Mouse (Mus musculus): ENCODE data around the gene Parp8. TPM values are rescaled to one million over a fixed set of nuclear protein-coding genes. Genes with fewer than 3 reads are reported as not detected.

Gene Parp8
- polyA plus RNA-seq, 1 experiment from 2014 or later = 18.8 TPM

DNA sequence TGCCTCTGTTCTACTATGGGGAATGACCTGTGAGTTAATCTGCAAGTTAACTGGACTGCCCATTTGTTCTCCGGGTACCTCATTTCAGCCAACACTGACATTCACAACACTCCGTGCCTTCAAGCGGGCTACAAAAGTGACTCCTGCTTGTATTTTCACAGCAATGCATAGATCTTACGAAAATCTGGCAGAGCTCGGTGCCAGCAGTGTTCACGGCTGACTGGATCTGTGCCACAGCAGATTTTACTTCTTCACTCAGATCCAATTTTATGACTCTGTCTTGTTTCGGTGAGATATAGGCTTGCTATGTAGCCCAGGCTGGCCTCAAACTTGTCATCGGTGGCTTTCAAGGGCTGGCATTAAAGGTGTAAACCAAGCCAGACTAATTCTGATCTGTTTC lies 15.2 kb downstream of the Parp8 start:
- Histone ChIP-seq H3K27me3 (ENCODE audit: control insufficient read depth, insufficient read depth, low read length) (no peaks in the 10 kb centered on the region), H3K9ac (replicated peaks; ENCODE audit: low read length) (no peak overlapping the region), H3K4me1 (ENCODE audit: control insufficient read depth, insufficient read depth, low read length) (no peaks in the 10 kb centered on the region), H3K9me3 (replicated peaks; ENCODE audit: control insufficient read depth, low read length) (no peaks in the 10 kb centered on the region), H3K27ac (replicated peaks; ENCODE audit: low read depth, low read length) (no peak overlapping the region), H3K36me3 (replicated peaks; ENCODE audit: control insufficient read depth, insufficient read depth, low read depth, low read length) (no peaks in the 10 kb centered on the region), H3K4me3 (ENCODE audit: low read depth, low read length) (no peak overlapping the region), H3K4me2 (ENCODE audit: low read depth, low read length) (no peak overlapping the region)
- no peak for ATAC-seq (replicated peaks; ENCODE audit: insufficient number of reproducible peaks, low FRiP score, low TSS enrichment, low read depth)
- no peak for DNase-seq (ENCODE audit: low spot score)
- 91% methylated on average over 8 of the region's 8 CpGs for WGBS

DNA sequence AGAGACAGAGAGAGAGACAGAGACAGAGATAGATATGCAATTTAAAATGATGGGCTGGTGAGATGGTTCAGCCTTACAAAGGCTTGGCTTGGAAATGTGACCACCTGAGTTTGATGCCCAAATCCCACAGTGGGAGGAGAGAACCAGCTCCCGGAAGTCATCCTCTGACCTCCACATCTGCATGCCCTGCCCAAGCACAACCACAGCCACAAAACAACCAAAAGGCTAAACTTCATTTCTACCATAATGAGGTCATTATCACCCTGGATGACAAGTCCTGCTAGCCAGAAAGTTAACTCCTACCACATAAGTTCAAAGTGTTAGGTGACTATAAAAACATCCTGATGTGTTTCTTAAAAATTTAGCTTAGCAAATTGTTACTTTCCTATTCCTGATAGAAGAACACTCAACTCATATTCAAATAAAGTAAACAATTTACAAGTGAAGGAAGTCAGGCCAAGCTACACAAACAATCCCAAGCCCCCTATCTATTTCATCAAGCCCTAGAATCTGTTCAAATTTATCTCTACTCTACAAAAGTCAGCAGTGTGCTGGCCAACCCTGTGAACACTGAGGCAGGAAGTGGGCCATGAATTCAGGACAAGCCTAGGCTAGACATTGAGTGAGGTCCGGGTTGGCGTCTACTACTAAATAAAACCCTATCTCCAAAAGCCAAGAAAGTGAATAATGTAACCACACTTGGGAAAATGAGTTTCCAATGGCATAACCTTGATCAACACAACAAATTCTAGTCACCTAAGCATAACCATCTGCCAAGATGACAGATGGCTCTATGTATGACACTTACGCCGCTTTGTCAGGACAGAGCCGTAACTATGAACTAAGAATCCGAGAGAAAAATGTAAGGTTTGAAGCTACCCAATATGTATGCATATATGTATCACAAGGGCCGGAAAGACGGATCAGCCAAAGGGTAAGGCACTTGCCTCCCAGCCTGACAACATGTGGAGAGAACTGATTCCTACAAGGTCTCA lies 17.0 kb downstream of the Parp8 start:
- 93% methylated on average over 9 of the region's 9 CpGs for WGBS
- Histone ChIP-seq H3K27ac (replicated peaks; ENCODE audit: low read depth, low read length) (no peak overlapping the region), H3K36me3 (replicated peaks; ENCODE audit: control insufficient read depth, insufficient read depth, low read depth, low read length) (no peaks in the 10 kb centered on the region), H3K4me3 (ENCODE audit: low read depth, low read length) (no peak overlapping the region), H3K4me2 (ENCODE audit: low read depth, low read length) (no peak overlapping the region), H3K27me3 (ENCODE audit: control insufficient read depth, insufficient read depth, low read length) (no peaks in the 10 kb centered on the region), H3K9me3 (replicated peaks; ENCODE audit: control insufficient read depth, low read length) (no peaks in the 10 kb centered on the region), H3K4me1 (ENCODE audit: control insufficient read depth, insufficient read depth, low read length) (no peaks in the 10 kb centered on the region), H3K9ac (replicated peaks; ENCODE audit: low read length) (no peak overlapping the region)
- ATAC-seq (replicated peaks; ENCODE audit: insufficient number of reproducible peaks, low FRiP score, low TSS enrichment, low read depth) (no peak), DNase-seq (ENCODE audit: low spot score) (no peak)

DNA sequence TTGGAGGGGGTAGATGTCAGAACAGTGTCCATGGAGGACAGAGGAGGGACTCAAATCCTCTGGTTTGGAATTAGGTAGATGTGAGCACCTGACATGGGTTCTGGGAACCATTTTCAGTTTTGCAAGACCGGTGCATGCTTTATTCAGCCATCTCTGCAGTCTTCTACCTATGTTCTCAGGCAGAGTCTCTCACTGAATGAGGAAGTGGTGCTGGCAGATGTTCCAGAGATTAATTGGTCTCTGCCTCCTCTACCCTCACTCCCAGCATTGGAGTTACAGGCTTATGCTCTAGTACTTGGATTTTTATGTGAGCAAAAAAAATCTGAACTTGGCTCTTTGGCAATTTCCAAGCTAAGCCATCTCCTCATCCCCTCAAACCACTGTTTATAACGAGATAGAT lies 17.8 kb downstream of the Parp8 start:
- no peak for ATAC-seq (replicated peaks; ENCODE audit: insufficient number of reproducible peaks, low FRiP score, low TSS enrichment, low read depth)
- H3K9me3 ChIP-seq (replicated peaks; ENCODE audit: control insufficient read depth, low read length) = no peaks in the 10 kb centered on the region
- H3K27ac ChIP-seq (replicated peaks; ENCODE audit: low read depth, low read length) = no peak overlapping the region
- H3K36me3 ChIP-seq (replicated peaks; ENCODE audit: control insufficient read depth, insufficient read depth, low read depth, low read length) = no peaks in the 10 kb centered on the region
- no peak overlapping the region for H3K4me2 ChIP-seq (ENCODE audit: low read depth, low read length)
- no peak overlapping the region for H3K4me3 ChIP-seq (ENCODE audit: low read depth, low read length)
- 89% methylated on average over 2 of the region's 2 CpGs for WGBS
- no peak for DNase-seq (ENCODE audit: low spot score)
- H3K27me3 ChIP-seq (ENCODE audit: control insufficient read depth, insufficient read depth, low read length) = no peaks in the 10 kb centered on the region
- H3K9ac ChIP-seq (replicated peaks; ENCODE audit: low read length) = no peak overlapping the region
- H3K4me1 ChIP-seq (ENCODE audit: control insufficient read depth, insufficient read depth, low read length) = no peaks in the 10 kb centered on the region

DNA sequence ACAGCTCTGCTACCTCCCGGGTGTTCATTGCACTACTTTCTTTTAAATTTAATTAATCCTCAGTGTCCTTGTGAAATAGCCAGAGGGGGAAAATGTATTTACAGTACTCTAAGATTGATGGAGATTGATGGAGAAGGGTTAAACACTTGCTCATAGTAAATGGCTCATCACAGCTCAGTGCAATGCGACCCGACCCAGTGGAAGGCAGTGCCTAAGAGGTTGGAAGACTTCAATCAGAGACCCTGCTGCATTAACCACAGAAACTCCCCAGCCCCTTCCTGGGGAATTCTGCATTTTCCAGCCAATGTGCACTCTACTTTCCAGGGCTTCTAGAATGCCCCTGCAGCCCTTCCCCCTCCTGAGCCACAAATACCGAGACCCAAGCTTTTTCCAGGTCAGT lies 18.7 kb downstream of the Parp8 start:
- no peaks in the 10 kb centered on the region for H3K9me3 ChIP-seq (replicated peaks; ENCODE audit: control insufficient read depth, low read length)
- 59% methylated on average over 4 of the region's 4 CpGs for WGBS
- ATAC-seq (replicated peaks; ENCODE audit: insufficient number of reproducible peaks, low FRiP score, low TSS enrichment, low read depth) (no peak), DNase-seq (ENCODE audit: low spot score) (no peak)
- no peak overlapping the region for H3K27ac ChIP-seq (replicated peaks; ENCODE audit: low read depth, low read length)
- H3K4me3 ChIP-seq (ENCODE audit: low read depth, low read length) = no peak overlapping the region
- no peak overlapping the region for H3K9ac ChIP-seq (replicated peaks; ENCODE audit: low read length)
- no peak overlapping the region for H3K4me2 ChIP-seq (ENCODE audit: low read depth, low read length)
- no peaks in the 10 kb centered on the region for H3K4me1 ChIP-seq (ENCODE audit: control insufficient read depth, insufficient read depth, low read length)
- H3K36me3 ChIP-seq (replicated peaks; ENCODE audit: control insufficient read depth, insufficient read depth, low read depth, low read length) = no peaks in the 10 kb centered on the region
- H3K27me3 ChIP-seq (ENCODE audit: control insufficient read depth, insufficient read depth, low read length) = no peaks in the 10 kb centered on the region

DNA sequence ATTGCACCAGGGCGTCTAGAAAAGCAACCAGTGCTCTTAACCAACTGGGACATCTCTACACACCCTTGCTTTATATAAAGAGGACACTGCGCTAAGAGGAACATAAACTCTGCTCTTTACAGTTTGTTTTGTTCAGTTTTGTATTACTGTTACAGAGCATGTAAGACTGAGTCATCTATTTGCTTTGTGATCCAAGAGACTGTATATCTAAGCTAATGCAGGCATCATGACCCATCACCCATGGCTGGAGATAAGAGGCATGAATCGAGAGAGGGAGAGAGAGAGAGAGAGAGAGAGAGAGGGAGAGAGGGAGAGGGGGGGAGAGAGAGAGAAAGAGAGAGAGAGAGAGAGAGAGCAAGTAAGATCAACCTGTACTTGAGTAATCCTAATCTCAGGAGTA lies 24.8 kb downstream of the Parp8 start:
- Histone ChIP-seq H3K27ac (replicated peaks; ENCODE audit: low read depth, low read length) (no peak overlapping the region), H3K4me3 (ENCODE audit: low read depth, low read length) (no peak overlapping the region), H3K27me3 (ENCODE audit: control insufficient read depth, insufficient read depth, low read length) (no peaks in the 10 kb centered on the region), H3K4me1 (ENCODE audit: control insufficient read depth, insufficient read depth, low read length) (no peaks in the 10 kb centered on the region), H3K9me3 (replicated peaks; ENCODE audit: control insufficient read depth, low read length) (no peaks in the 10 kb centered on the region), H3K4me2 (ENCODE audit: low read depth, low read length) (no peak overlapping the region), H3K9ac (replicated peaks; ENCODE audit: low read length) (no peak overlapping the region), H3K36me3 (replicated peaks; ENCODE audit: control insufficient read depth, insufficient read depth, low read depth, low read length) (no peaks in the 10 kb centered on the region)
- DNase-seq (ENCODE audit: low spot score) (no peak), ATAC-seq (replicated peaks; ENCODE audit: insufficient number of reproducible peaks, low FRiP score, low TSS enrichment, low read depth) (no peak)
- WGBS = 81% methylated on average over 3 of the region's 3 CpGs

DNA sequence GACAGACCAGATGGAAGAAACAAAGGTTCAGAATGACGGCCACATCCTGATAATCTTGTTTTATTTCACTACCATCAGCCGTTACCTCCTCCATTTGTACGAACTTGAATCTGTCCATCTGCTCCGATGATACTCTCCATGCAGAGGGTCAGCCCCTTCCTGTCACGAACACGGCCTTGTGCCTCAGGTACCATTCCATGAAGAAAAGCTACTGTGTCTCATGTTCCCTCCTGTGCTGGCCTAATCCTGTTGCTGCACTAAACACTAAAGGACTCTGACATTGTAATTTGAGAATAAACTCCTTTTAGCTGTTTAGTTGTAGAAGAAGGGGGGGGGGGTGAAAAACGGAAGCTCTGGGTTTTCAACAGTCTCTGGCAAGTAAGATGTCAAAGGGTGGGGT lies 33.8 kb downstream of the Parp8 start:
- ATAC-seq (replicated peaks; ENCODE audit: insufficient number of reproducible peaks, low FRiP score, low TSS enrichment, low read depth) (no peak), DNase-seq (ENCODE audit: low spot score) (peak; percentile 22)
- H3K27ac ChIP-seq (replicated peaks; ENCODE audit: low read depth, low read length) = no peak overlapping the region
- no peaks in the 10 kb centered on the region for H3K9me3 ChIP-seq (replicated peaks; ENCODE audit: control insufficient read depth, low read length)
- H3K4me2 ChIP-seq (ENCODE audit: low read depth, low read length) = no peak overlapping the region
- no peak overlapping the region for H3K9ac ChIP-seq (replicated peaks; ENCODE audit: low read length)
- H3K4me3 ChIP-seq (ENCODE audit: low read depth, low read length) = no peak overlapping the region
- WGBS = 50% methylated on average over 7 of the region's 7 CpGs
- H3K4me1 ChIP-seq (ENCODE audit: control insufficient read depth, insufficient read depth, low read length) = no peaks in the 10 kb centered on the region
- H3K36me3 ChIP-seq (replicated peaks; ENCODE audit: control insufficient read depth, insufficient read depth, low read depth, low read length) = no peaks in the 10 kb centered on the region
- H3K27me3 ChIP-seq (ENCODE audit: control insufficient read depth, insufficient read depth, low read length) = no peaks in the 10 kb centered on the region

DNA sequence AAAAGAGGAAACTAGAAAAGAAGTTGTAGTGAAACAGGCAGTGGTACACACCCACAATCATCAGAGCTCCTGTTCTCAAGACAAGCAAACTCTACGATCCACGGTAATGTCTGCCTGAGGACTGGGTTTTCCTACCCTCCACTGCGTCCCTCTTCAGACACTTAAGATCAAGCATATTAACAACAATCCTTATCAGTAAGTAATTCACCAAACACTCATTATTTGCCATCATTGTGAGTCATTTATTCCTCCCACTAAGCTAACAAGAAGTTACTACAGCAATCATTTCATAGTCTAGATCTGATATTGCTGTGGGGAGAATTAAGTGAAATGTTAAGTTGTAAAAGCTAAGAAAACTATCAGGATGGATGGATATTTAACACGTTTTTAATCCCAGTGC lies 35.0 kb downstream of the Parp8 start:
- no peaks in the 10 kb centered on the region for H3K27me3 ChIP-seq (ENCODE audit: control insufficient read depth, insufficient read depth, low read length)
- no peaks in the 10 kb centered on the region for H3K4me1 ChIP-seq (ENCODE audit: control insufficient read depth, insufficient read depth, low read length)
- H3K36me3 ChIP-seq (replicated peaks; ENCODE audit: control insufficient read depth, insufficient read depth, low read depth, low read length) = no peaks in the 10 kb centered on the region
- H3K4me3 ChIP-seq (ENCODE audit: low read depth, low read length) = no peak overlapping the region
- H3K27ac ChIP-seq (replicated peaks; ENCODE audit: low read depth, low read length) = no peak overlapping the region
- H3K9ac ChIP-seq (replicated peaks; ENCODE audit: low read length) = no peak overlapping the region
- ATAC-seq (replicated peaks; ENCODE audit: insufficient number of reproducible peaks, low FRiP score, low TSS enrichment, low read depth) (no peak), DNase-seq (ENCODE audit: low spot score) (no peak)
- H3K4me2 ChIP-seq (ENCODE audit: low read depth, low read length) = no peak overlapping the region
- WGBS = 84% methylated on average over 4 of the region's 4 CpGs
- H3K9me3 ChIP-seq (replicated peaks; ENCODE audit: control insufficient read depth, low read length) = no peaks in the 10 kb centered on the region

DNA sequence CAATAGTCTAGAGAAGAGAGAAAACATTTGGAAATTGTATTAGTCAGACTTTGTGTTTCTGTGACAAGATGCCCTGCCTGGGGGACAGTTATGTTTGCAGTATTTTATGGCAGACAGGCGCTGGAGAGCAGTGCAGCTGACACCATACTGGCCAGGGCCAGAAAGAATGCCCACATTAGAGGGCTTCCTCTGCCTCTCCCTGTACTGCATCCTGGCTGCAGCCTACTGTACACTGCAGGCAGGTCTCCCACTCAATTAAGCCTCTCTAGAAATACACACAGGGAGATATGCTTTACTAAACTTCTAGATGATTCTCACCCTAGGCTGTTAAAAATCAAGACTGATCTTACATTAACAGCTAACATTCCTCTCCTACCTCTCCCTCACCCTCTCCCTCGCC lies 36.6 kb downstream of the Parp8 start:
- no peak overlapping the region for H3K4me2 ChIP-seq (ENCODE audit: low read depth, low read length)
- no peak for ATAC-seq (replicated peaks; ENCODE audit: insufficient number of reproducible peaks, low FRiP score, low TSS enrichment, low read depth)
- H3K4me3 ChIP-seq (ENCODE audit: low read depth, low read length) = no peak overlapping the region
- no peaks in the 10 kb centered on the region for H3K36me3 ChIP-seq (replicated peaks; ENCODE audit: control insufficient read depth, insufficient read depth, low read depth, low read length)
- no peak overlapping the region for H3K9ac ChIP-seq (replicated peaks; ENCODE audit: low read length)
- H3K27ac ChIP-seq (replicated peaks; ENCODE audit: low read depth, low read length) = no peak overlapping the region
- DNase-seq (ENCODE audit: low spot score) = no peak
- no peaks in the 10 kb centered on the region for H3K27me3 ChIP-seq (ENCODE audit: control insufficient read depth, insufficient read depth, low read length)
- H3K4me1 ChIP-seq (ENCODE audit: control insufficient read depth, insufficient read depth, low read length) = no peaks in the 10 kb centered on the region
- no peaks in the 10 kb centered on the region for H3K9me3 ChIP-seq (replicated peaks; ENCODE audit: control insufficient read depth, low read length)
- WGBS = 81% methylated on average over 2 of the region's 2 CpGs
